Mouse (Mus musculus): Measurements from ENCODE around the gene Sypl2.

- TF ChIP-seq POLR2A (IDR thresholded peaks at IDR 0.05; ENCODE audit: control insufficient read depth in 1 of 2, insufficient read depth in 1 of 2, low read depth in 1 of 2, low read length in 2 of 2, poor library complexity in 1 of 2) (no peak), CTCF (IDR thresholded peaks at IDR 0.05 in 2 of 3, conservative IDR thresholded peaks at IDR 0.05 in 1 of 3; ENCODE audit: control insufficient read depth in 1 of 3, insufficient read depth in 1 of 3, low read depth in 2 of 3, low read length in 3 of 3, poor library complexity in 1 of 3, severe bottlenecking in 1 of 3) (no peak), EP300 (IDR thresholded peaks at IDR 0.05; ENCODE audit: low read depth in 1 of 2, low read length in 2 of 2) (no peak), JUND (IDR thresholded peaks at IDR 0.05; ENCODE audit: low read depth, low read length) (no peak), E2F4 (IDR thresholded peaks at IDR 0.05; ENCODE audit: borderline replicate concordance, low read depth, low read length) (no peak), UBTF (IDR thresholded peaks at IDR 0.05; ENCODE audit: borderline replicate concordance, insufficient read depth, low read depth, low read length) (no peak), ZKSCAN1 (IDR thresholded peaks at IDR 0.05; ENCODE audit: low read depth, low read length) (no peak), GATA1 (IDR thresholded peaks at IDR 0.05; ENCODE audit: low read depth, low read length) (no peak), MAFK (IDR thresholded peaks at IDR 0.05; ENCODE audit: borderline replicate concordance, low read depth, low read length) (no peak), MXI1 (IDR thresholded peaks at IDR 0.05; ENCODE audit: low read depth, low read length) (no peak), HCFC1 (IDR thresholded peaks at IDR 0.05; ENCODE audit: low read depth, low read length) (no peak), SMC3 (IDR thresholded peaks at IDR 0.05; ENCODE audit: low read depth, low read length) (no peak)
Measured at GRCm38 (mm10) chr3:108167499-108167898, 58.9 kb downstream of the Sypl2 start.
